Mouse (Mus musculus) limb, embryonic 10.5 days (tissue): Measurements from ENCODE around the gene Wfdc15b. TPM values are rescaled to one million over a fixed set of nuclear protein-coding genes. Genes with fewer than 3 reads are reported as not detected.

Experiments used
- DNase-seq: peaks from one replicate; pipeline ENCODE4 v3.0.0-alpha.2; 2017; ENCODE audit warnings: low spot score
- H3K27ac ChIP-seq: fragments of 300-500 bp; sonication (generic); 2 replicates; pipeline ENCODE4 v1.5.1; 2016; ENCODE audit warnings: mild to moderate bottlenecking
- H3K27me3 ChIP-seq: fragments of 300-500 bp; sonication (generic); 2 replicates; pipeline ENCODE4 v1.6.1; 2016; ENCODE audit warnings: low read depth, mild to moderate bottlenecking; ENCODE audit not compliant: poor library complexity, severe bottlenecking
- H3K36me3 ChIP-seq: fragments of 300-500 bp; sonication (generic); 2 replicates; pipeline ENCODE4 v1.6.1; 2016; ENCODE audit warnings: mild to moderate bottlenecking, moderate library complexity
- H3K4me1 ChIP-seq: fragments of 300-500 bp; sonication (generic); 2 replicates; pipeline ENCODE4 v1.6.1; 2016
- H3K4me3 ChIP-seq: fragments of 300-500 bp; sonication (generic); 2 replicates; pipeline ENCODE4 v1.5.1; 2016; ENCODE audit warnings: mild to moderate bottlenecking, moderate library complexity
- H3K9me3 ChIP-seq: fragments of 300-500 bp; sonication (generic); replicated peaks from 2 replicates; pipeline ENCODE4 v1.6.1; 2016; ENCODE audit warnings: mild to moderate bottlenecking
- WGBS: fragments of 180-500 bp; shearing (Covaris S2); methylation state at CpG from one replicate; pipeline ENCODE4 v1.1.7; 2016; 5-methylcytosine and 5-hydroxymethylcytosine counted together
- polyA plus RNA-seq: library from polyadenylated mRNA; unstranded; fragments of >200 nt; fragmentation: Nextera tagmentation; extraction: Ambion mirVana; gene quantifications from 2 replicates; pipeline ENCODE4 v1.2.1, GENCODE M21; 2016

The Wfdc15b gene
- polyA plus RNA-seq, 1 experiment from 2014 or later, result not detected

DNA sequence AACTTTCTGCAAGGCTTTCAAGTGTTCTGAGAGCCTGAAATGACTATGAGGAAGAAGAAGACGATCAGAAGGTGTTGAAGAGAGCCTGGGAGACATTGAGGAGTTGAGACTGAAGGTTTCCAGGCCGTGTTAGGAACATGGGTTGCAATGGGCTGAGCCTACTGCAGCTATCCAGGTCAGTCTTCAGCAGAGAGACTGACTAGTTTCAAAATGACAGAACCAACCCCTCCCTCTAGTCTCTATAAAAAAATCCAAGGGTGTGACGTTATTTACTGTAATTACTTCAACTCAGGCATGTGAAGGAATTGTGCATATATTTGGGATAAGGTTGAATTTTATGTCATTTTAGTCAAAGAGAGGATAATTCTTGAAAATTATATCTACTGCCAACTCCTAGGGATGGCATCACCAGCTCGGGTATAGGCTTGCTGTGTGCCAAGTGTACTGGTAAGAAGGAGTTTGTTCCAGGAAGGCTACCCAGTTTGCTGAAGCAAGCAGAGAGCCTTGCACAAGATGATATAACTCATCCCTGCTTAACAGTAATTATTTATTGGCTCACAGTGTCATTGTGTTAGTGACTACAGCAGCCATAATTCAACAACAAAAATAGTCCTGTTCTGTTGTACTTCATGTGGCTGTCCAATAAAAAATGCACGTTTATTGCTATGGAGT is 26.4 kb downstream of the Wfdc15b start:
- Histone ChIP-seq H3K27me3 (no peaks in the 10 kb centered on the region), H3K27ac (no peak overlapping the region), H3K4me3 (no peak overlapping the region), H3K36me3 (no peaks in the 10 kb centered on the region), H3K9me3 (no peaks in the 10 kb centered on the region), H3K4me1 (peaks cover 3% of the 10 kb centered on the region; the same call in 1 of the 2 replicates)
- no peak for DNase-seq
- 81% methylated on average over 5 of the region's 5 CpGs for whole genome bisulfite sequencing

DNA sequence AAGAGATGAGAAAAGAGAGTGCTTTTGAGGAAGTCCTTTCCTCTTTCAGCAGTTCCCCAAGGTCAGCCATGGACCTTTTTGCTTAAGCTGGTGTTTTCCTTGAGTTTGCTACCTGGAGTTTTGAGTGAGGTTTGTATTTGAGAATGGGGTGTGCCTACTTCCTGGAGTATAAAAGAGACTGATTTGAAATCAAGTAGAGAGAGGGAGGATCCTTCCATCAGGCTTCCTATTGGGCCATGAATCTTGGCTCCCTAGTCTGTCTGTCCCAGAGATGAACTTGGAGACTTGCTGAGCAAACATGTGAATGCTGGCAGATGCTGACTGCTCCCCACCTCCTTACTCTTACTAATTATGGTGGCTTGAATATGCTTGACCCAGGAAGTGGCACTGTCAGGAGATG is 29.2 kb downstream of the Wfdc15b start:
- no peaks in the 10 kb centered on the region for H3K27me3 ChIP-seq
- no peaks in the 10 kb centered on the region for H3K9me3 ChIP-seq
- DNase-seq, result no peak
- no peak overlapping the region for H3K4me3 ChIP-seq
- no peaks in the 10 kb centered on the region for H3K36me3 ChIP-seq
- H3K4me1 ChIP-seq, result no peaks in the 10 kb centered on the region
- H3K27ac ChIP-seq, result no peak overlapping the region

DNA sequence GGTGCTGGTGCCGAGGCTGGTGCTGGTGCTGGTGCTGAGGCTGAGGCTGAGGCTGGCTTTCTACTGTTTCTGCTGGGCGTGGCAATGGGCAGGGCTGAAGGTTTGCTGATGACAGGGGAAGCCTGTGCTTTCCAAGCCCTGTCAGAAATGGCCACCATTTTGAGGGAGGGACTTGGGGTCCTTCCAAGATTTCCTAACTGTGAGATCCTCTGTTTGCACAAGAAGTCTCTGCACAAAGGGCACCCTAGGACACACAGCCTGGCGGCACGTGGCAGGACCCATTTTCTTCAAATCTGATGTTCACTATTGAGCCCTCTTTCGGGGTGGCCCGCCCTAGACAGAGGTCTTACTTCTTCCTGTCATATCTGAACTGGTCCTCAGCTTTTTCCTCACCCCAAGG is 30.9 kb downstream of the Wfdc15b start, which contains the start of gene Wfdc12:
TSS of gene Wfdc12 (minus strand) at position 33 of the 400 bp plus-strand sequence.
- no peaks in the 10 kb centered on the region for H3K27me3 ChIP-seq
- H3K27ac ChIP-seq, result no peak within 1 kb of the TSS
- no peak for DNase-seq
- H3K36me3 ChIP-seq, result no peaks in the 10 kb centered on the region
- H3K4me1 ChIP-seq, result no peaks in the 10 kb centered on the region
- no peaks in the 10 kb centered on the region for H3K9me3 ChIP-seq
- WGBS, result 92% methylated on average over 6 of the region's 6 CpGs
- no peak within 1 kb of the TSS for H3K4me3 ChIP-seq

DNA sequence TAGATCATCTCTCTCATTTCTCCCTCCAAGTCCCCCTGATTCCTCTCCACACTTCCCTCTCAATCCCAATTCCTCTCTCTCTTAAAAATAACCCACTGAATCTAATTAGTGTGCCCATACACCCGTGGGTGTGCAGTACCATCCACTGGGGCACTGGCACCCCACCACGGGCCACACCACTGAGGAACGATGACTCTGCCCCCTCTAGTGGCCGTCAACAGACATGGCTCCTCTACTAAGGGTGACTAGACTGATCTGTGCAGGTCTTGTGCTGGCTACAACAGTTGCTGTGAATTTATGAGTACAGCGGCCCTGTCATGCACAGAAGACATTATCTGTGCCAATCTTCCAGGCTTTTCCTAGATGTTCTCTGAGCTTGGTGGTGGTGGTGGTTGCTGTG is 32.7 kb downstream of the Wfdc15b start:
- 34% methylated on average over 5 of the region's 5 CpGs for WGBS
- no peaks in the 10 kb centered on the region for H3K36me3 ChIP-seq
- DNase-seq, result no peak
- H3K4me1 ChIP-seq, result no peaks in the 10 kb centered on the region; the same call in 1 of the 2 replicates
- no peaks in the 10 kb centered on the region for H3K27me3 ChIP-seq
- no peaks in the 10 kb centered on the region for H3K9me3 ChIP-seq
- no peak overlapping the region for H3K4me3 ChIP-seq
- H3K27ac ChIP-seq, result no peak overlapping the region

DNA sequence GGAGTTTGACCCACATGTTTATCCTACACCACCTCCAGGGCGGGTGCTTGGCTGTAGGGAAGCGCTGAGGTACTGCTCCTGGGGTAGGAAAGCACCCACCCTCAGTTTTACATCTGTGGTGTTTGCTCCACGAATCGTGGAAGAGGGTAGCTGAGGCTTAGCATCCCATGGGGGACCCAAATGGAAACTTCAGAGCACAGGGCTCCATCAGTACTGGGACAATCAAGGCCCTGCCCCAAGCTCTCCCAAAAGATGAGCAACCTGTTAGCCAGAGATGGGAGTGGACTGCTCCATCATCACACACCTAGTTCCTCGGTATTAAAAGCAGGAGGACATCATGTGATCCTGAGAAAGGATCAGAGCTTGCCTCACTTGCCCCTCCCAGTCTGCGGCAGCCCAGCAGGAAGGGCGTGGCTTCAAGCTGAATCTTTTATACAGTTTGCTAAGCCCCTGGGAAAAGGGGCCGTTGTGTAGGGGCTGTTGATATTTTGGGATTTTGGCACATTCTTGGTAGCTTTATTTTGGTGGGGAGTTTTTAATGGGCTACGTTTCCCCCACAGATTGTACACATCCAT is 37.2 kb downstream of the Wfdc15b start:
- Histone ChIP-seq H3K36me3 (no peaks in the 10 kb centered on the region), H3K27me3 (no peaks in the 10 kb centered on the region), H3K4me3 (no peak overlapping the region), H3K9me3 (no peaks in the 10 kb centered on the region), H3K27ac (no peak overlapping the region), H3K4me1 (no peaks in the 10 kb centered on the region; the same call in 1 of the 2 replicates)
- no peak for DNase-seq
- WGBS, result 47% methylated on average over 9 of the region's 9 CpGs

DNA sequence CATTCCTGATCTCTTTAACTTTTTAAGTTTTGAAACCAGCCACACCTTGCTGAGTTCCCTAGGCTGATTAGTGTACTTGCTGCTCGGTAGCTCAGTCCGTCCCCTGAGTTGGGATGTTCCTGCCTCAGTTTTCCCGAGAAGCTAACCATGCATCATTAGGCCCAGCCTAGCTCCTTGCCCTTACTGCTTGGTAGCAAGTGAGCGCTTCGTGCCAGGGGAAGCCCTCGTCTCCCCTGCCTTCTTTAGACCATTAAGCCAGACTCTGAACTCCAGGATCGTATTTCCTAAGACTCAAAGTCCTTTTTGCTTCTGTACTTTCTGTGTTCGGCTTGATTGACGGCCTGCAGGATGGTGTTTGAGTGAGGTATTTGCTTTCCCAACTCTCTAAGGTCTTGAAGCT is 38.1 kb downstream of the Wfdc15b start:
- H3K27ac ChIP-seq, result no peak overlapping the region
- H3K9me3 ChIP-seq, result no peaks in the 10 kb centered on the region
- DNase-seq, result no peak
- no peaks in the 10 kb centered on the region for H3K36me3 ChIP-seq
- no peak overlapping the region for H3K4me3 ChIP-seq
- peaks cover 2% of the 10 kb centered on the region; the same call in 1 of the 2 replicates for H3K27me3 ChIP-seq
- H3K4me1 ChIP-seq, result no peaks in the 10 kb centered on the region; the same call in 1 of the 2 replicates
- 71% methylated on average over 9 of the region's 9 CpGs for WGBS

DNA sequence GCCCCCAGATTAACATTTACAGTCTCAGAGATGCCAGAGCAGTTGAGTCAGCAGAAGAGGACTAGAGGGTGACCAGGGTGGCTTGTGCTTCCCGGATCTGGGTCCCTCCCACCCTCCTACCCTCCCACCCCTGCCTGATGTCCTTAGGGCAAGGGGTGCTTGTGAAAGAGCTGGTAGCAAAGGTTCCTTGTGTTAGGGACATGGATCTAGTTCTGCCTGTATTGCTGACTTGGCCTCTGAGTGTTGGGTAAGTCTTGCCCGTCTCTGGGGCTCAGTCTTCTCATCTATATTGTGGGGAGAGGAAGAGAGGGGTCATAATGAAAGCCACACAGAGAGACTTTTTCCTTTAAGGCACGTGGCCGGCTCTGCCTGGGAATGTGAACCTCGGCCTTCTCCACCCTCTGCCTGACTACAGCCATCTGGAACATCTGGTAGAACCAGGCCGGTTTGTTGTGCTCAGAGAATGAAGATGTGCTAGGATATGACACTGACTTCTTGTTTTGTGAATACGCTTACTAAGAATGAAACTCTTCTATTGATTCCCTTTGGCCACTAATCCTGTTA is 38.7 kb downstream of the Wfdc15b start, which contains the start of gene Wfdc5:
TSS of gene Wfdc5 (minus strand) at position 51 of the 564 bp plus-strand sequence.
- Histone ChIP-seq H3K4me3 (no peak within 1 kb of the TSS), H3K27me3 (peaks cover 4% of the 10 kb centered on the region; the same call in 1 of the 2 replicates), H3K36me3 (no peaks in the 10 kb centered on the region), H3K9me3 (no peaks in the 10 kb centered on the region), H3K27ac (no peak within 1 kb of the TSS), H3K4me1 (no peaks in the 10 kb centered on the region; the same call in 1 of the 2 replicates)
- no peak for DNase-seq
- 88% methylated on average over 7 of the region's 7 CpGs for WGBS

DNA sequence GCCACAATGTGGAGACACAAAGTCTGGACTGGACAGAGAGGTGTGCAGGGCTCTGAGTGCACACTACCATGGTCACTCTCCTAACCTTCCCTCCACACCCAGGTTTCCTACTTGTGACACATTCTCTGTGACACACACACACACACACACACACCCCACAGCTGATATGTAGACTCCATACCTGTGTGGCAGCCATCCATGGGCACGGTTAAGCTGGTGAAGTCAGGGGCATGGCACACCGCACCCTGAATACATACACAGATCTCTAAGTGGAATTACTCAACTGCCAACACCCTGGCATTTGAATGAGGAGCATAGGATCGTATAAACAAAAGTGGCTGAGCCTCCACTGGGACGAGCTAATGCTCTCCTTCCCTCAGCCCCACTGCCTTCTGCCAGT is 40.7 kb downstream of the Wfdc15b start:
- no peak for DNase-seq
- H3K4me1 ChIP-seq, result no peaks in the 10 kb centered on the region; the same call in 1 of the 2 replicates
- H3K9me3 ChIP-seq, result no peaks in the 10 kb centered on the region
- 86% methylated on average over 4 of the region's 4 CpGs for WGBS
- H3K4me3 ChIP-seq, result no peak overlapping the region
- no peaks in the 10 kb centered on the region for H3K36me3 ChIP-seq
- H3K27ac ChIP-seq, result no peak overlapping the region
- H3K27me3 ChIP-seq, result peaks cover 18% of the 10 kb centered on the region; the same call in 1 of the 2 replicates

DNA sequence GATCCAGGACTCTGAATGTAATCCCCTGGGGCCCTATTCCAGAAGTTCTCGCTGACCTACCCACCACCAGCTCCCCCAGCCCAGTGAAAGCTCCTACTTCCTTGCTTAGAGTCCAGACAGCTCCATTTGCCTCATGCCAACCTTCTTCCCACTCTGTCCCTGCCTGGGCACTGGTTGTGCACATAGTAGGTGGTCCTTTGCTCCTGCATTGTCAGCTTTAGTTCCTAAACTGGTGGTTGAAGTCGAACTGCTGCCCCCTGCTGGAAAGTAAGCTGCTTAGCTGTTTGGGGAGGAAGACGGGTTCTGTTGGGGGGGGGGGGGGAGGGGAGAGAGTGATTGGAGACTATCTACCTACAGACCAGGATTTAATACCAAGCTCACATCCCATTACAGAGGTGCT is 41.3 kb downstream of the Wfdc15b start:
- WGBS, result 35% methylated on average over 3 of the region's 3 CpGs
- DNase-seq, result no peak
- no peak overlapping the region for H3K27ac ChIP-seq
- peaks cover 21% of the 10 kb centered on the region; the same call in 1 of the 2 replicates for H3K27me3 ChIP-seq
- no peaks in the 10 kb centered on the region for H3K9me3 ChIP-seq
- no peaks in the 10 kb centered on the region for H3K36me3 ChIP-seq
- no peaks in the 10 kb centered on the region; the same call in 1 of the 2 replicates for H3K4me1 ChIP-seq
- no peak overlapping the region for H3K4me3 ChIP-seq

DNA sequence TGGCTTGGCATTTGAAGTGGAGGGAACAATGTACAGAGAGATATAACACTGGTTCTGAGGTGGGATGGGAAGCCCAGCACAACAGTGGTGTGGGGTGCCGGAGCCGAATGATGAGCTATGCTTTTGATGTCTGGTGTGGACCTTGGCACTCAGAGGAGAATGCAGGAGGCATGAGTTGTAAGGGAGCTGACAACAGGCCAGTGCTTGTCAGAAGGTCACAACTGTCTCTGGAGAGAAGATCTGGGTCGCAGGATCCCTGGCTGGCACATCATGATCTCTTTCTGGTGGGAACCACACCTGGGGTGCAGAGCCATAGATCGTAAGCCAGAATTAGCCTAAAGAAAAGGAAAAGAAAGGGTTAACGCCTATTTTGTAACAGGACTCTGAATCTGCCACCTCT is 43.6 kb downstream of the Wfdc15b start:
- DNase-seq, result no peak
- WGBS, result 80% methylated on average over 5 of the region's 5 CpGs
- Histone ChIP-seq H3K27me3 (peaks cover 44% of the 10 kb centered on the region), H3K9me3 (no peaks in the 10 kb centered on the region), H3K4me1 (no peaks in the 10 kb centered on the region), H3K4me3 (no peak overlapping the region), H3K27ac (no peak overlapping the region), H3K36me3 (no peaks in the 10 kb centered on the region)

DNA sequence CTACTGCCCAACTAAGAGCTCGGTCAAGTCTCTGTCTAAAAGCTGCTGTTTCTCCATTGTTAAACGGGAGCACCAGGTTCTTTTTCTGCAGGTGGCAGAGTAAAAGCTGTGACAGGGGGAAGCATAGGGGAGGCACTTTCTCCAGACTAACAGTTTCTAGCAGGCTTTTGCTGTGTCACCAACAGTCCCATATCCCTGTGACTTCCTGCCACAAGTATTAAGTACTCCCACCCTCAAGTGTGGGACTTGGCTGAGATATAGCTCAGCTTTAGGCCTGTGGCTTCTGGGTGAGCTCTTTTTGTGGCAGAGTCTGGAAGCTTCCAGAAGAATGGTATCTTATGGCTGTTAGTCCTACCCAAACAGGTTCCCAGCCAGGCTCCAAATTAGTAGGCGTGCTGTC is 45.6 kb downstream of the Wfdc15b start:
- WGBS, result 83% methylated on average over 3 of the region's 3 CpGs
- DNase-seq, result no peak
- H3K9me3 ChIP-seq, result no peaks in the 10 kb centered on the region
- H3K36me3 ChIP-seq, result no peaks in the 10 kb centered on the region
- no peak overlapping the region for H3K4me3 ChIP-seq
- peaks cover 64% of the 10 kb centered on the region for H3K27me3 ChIP-seq
- H3K4me1 ChIP-seq, result peaks cover 11% of the 10 kb centered on the region
- no peak overlapping the region for H3K27ac ChIP-seq

DNA sequence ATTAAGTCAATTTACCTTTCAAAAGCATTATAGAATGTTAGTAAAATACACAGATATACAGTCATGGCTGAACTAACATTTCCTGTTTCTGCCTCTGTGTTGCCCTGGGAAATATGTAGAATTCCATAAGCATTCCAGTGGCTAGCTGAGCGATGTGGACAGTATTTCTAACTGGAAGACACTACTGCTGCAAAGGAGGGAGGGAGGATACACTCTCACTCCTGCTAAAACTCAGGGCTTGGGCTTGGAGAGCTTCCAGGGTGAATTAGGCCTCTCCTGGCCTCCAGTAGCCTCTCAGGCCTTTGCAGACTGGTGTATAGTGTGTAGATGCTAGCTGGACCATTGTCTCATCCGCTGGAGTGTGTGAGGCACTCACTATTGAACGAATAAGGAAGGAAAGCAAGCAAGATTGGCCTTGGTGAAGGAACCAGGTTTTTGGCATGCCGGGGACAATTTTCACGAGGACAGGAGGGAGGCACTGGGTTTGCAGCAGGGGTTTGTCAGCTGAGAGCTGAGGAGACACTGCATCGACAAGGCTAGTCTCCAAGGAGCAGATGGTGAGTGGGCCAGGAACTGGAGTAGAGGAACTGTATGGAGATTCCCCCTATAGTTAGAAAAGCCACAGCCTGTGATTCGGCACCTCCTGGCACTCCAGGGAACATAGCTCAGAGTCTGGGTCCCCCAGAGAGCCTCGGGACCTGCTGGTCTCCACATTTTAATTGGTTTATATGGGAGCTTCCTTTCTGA is 46.6 kb downstream of the Wfdc15b start:
- H3K4me1 ChIP-seq, result peaks cover 15% of the 10 kb centered on the region
- no peak overlapping the region for H3K27ac ChIP-seq
- H3K4me3 ChIP-seq, result no peak overlapping the region
- no peaks in the 10 kb centered on the region for H3K36me3 ChIP-seq
- peaks cover 74% of the 10 kb centered on the region for H3K27me3 ChIP-seq
- 76% methylated on average over 8 of the region's 8 CpGs for WGBS
- DNase-seq, result no peak
- no peaks in the 10 kb centered on the region for H3K9me3 ChIP-seq

DNA sequence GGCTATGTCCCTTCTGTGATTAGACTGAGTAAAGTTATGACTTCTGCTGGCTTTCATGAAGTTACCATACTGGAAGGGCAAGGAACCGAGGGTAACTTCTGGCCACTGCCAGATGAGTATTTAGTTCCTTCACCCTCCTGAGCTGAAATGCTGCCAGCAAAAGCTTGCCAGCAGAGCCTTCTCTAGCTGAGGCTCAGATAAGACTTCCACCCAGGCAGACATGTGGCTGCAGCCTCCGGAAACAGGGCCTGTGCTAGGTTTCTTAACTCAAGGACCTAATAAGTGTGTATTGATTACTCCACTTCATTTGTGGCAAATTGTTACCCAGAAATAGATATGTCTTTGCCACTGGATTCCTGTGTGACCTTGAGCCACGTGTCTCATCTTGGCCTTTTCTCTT is 48.1 kb downstream of the Wfdc15b start:
- 73% methylated on average over 3 of the region's 3 CpGs for WGBS
- Histone ChIP-seq H3K27ac (no peak overlapping the region), H3K9me3 (no peaks in the 10 kb centered on the region), H3K4me3 (no peak overlapping the region), H3K36me3 (no peaks in the 10 kb centered on the region), H3K27me3 (peaks cover 87% of the 10 kb centered on the region), H3K4me1 (peaks cover 20% of the 10 kb centered on the region)
- no peak for DNase-seq
